13 mouse cellular contexts compared by ENCODE assay signal in the genomic region with DNA sequence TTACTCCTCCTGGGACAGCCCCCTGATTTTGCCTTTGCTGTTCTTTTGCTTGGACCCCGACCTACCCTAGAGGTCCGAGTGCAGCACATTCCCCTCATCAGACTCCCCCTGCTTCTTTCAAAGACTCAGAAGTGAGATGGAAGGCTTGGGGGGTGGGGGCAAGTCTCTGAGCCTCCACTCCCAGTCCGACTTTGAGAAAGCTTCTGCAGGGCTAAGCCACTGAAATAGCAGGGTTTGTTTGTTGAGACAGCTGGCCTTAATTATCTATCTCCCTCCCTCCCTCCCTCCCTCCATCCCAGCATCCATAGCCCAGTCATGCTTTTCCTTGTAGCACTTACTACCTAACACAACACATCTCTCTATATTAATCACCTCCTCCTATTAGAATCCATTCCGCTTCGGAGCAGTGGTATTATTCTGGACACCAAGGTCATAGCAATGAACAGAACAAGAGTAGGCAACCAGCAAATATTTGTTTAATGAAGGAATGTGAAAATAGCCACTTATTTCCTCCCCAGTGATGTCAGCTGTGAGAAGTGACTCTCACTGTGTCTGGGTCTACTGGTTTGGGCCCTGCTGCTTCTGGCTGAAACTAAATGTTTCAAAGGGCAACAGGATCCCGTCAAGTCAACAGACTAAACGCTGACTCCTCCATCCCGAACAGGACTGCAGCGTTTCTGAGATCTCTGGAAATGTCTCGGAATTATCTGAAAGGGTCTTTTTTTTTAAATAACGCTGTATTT. TPM values are rescaled to one million over a fixed set of nuclear protein-coding genes. Genes with fewer than 3 reads are reported as not detected.
DNase-seq lines count a peak whose midpoint lies in the region; ATAC-seq lines count a peak whose summit lies in the region.
"Had no signal": no experiment of that assay in that cellular context is flagged by ENCODE, and none has a peak within 500 bp of the region (broad histone marks: within the 10 kb centered on the region; RNA-seq: fewer than 3 reads in every experiment).

No protein-coding gene starts in this region.

- peak overlapping the region; percentile 61; the same call in 1 of the 2 replicates for H3K27ac ChIP-seq in forebrain, embryonic 10.5 days
- H3K27ac ChIP-seq in forebrain, embryonic 11.5 days (ENCODE audit: low read depth, low read length): no peak overlapping the region
- H3K27ac ChIP-seq: heart, embryonic 10.5 days had no signal

- H3K27me3 ChIP-seq in forebrain, embryonic 10.5 days (ENCODE audit: poor library complexity, severe bottlenecking): 0 out of 2 replicates have a peak, but pooled peaks cover 2% of the 10 kb centered on the region
- no peaks in the 10 kb centered on the region for H3K27me3 ChIP-seq in forebrain, embryonic 11.5 days (ENCODE audit: control insufficient read depth, insufficient read depth, low read length)

- H3K4me1 ChIP-seq in forebrain, embryonic 10.5 days: peaks cover 14% of the 10 kb centered on the region
- H3K4me1 ChIP-seq in forebrain, embryonic 11.5 days (replicated peaks; ENCODE audit: control insufficient read depth, insufficient read depth, low read length): peaks cover 1% of the 10 kb centered on the region

- no peak overlapping the region for H3K4me2 ChIP-seq in forebrain, embryonic 11.5 days (ENCODE audit: low read depth, low read length, severe bottlenecking)

- no peak for ATAC-seq in forebrain, embryonic 11.5 days (replicated peaks; ENCODE audit: low FRiP score)
- ATAC-seq: hindbrain, embryonic 16.5 days had no signal

- WGBS in forebrain, embryonic 10.5 days: 59% methylated on average over 11 of the region's 11 CpGs
- 63% methylated on average over 11 of the region's 11 CpGs for WGBS in forebrain, embryonic 11.5 days

- H3K4me3 ChIP-seq in forebrain, embryonic 10.5 days: no peak overlapping the region
- H3K4me3 ChIP-seq in forebrain, embryonic 11.5 days (ENCODE audit: low read depth, low read length): no peak overlapping the region
- H3K4me3 ChIP-seq: heart, embryonic 10.5 days had no signal

- H3K9me3 ChIP-seq in forebrain, embryonic 10.5 days: no peaks in the 10 kb centered on the region
- H3K9me3 ChIP-seq in forebrain, embryonic 11.5 days (ENCODE audit: control insufficient read depth, low read length): no peaks in the 10 kb centered on the region
- H3K9me3 ChIP-seq: heart, embryonic 10.5 days had no signal

- H3K36me3 ChIP-seq in forebrain, embryonic 10.5 days (replicated peaks): peaks cover 1% of the 10 kb centered on the region
- H3K36me3 ChIP-seq in forebrain, embryonic 11.5 days (ENCODE audit: control insufficient read depth, insufficient read depth, low read length): no peaks in the 10 kb centered on the region
- H3K36me3 ChIP-seq: heart, embryonic 10.5 days had no signal

- H3K9ac ChIP-seq in forebrain, embryonic 11.5 days (ENCODE audit: low read length): no peak overlapping the region

- DNase-seq in forebrain, embryonic 10.5 days (ENCODE audit: extremely low spot score, low spot score): no peak
- no peak for DNase-seq in forebrain, embryonic 11.5 days (ENCODE audit: low spot score)
- DNase-seq in kidney, postnatal 10 days: peak; percentile 49
- no peak for DNase-seq in kidney, adult 18-20 months
- DNase-seq in adipocyte (ENCODE audit: low spot score) (peak; percentile 16), liver (no peak)
- peak; percentile 72 for DNase-seq in forelimb bud, embryonic 11.5 days (ENCODE audit: low read depth, low spot score)
- no peak for DNase-seq in thymus, postnatal 0 days (ENCODE audit: low spot score)
- DNase-seq: cerebellum, adult 8-10 months; spleen, adult 18-20 months; thymus, adult 2 months had no signal

RNA-seq across cellular contexts. Expression of gene Snx18, which starts 3.9 kb away (rescaled TPM):
- 11.2 and 11.5 TPM in 2 replicates for polyA plus RNA-seq in forebrain, embryonic 10.5 days (2016; fragmentation: Nextera tagmentation; extraction: Ambion mirVana)
- polyA plus RNA-seq in forebrain, embryonic 11.5 days (2014; fragmentation: Nextera tagmentation; extraction: Ambion mirVana): 18.7 and 21.1 TPM in 2 replicates
- 12.9 and 15.5 TPM in 2 replicates for polyA plus RNA-seq in thymus, postnatal 0 days (2015; fragmentation: Nextera tagmentation; extraction: Ambion mirVana)

RNA-seq across cellular contexts. Expression of gene Hspb3, which starts 41.2 kb away (rescaled TPM):
- not detected in 2 replicates for polyA plus RNA-seq in forebrain, embryonic 10.5 days (2016; fragmentation: Nextera tagmentation; extraction: Ambion mirVana)
- not detected in 2 replicates for polyA plus RNA-seq in forebrain, embryonic 11.5 days (2014; fragmentation: Nextera tagmentation; extraction: Ambion mirVana)
- polyA plus RNA-seq in thymus, postnatal 0 days (2015; fragmentation: Nextera tagmentation; extraction: Ambion mirVana): 0.22 TPM in 1 of 2 replicates, not detected in the other

Comparison
In these comparisons a context has a peak if more than half of its experiments do, and no peak if none do; other contexts are left out.
1. DNase-seq: peak in kidney, postnatal 10 days (single experiment), adipocyte (single experiment) and forelimb bud, embryonic 11.5 days (single experiment); none in forebrain, embryonic 10.5 days (single experiment), forebrain, embryonic 11.5 days (single experiment), kidney, adult 18-20 months (single experiment), liver (single experiment) and thymus, postnatal 0 days (single experiment).